Mouse (Mus musculus) heart, embryonic 15.5 days (tissue): ENCODE data around the gene Ksr1. TPM values are rescaled to one million over a fixed set of nuclear protein-coding genes. Genes with fewer than 3 reads are reported as not detected.

Experiments used
- ATAC-seq: fragments of 200-750 bp; cut with Nextera tagmentation; replicated peaks from 2 replicates; pipeline ENCODE4 v1.8.0; 2017; ENCODE audit warnings: low read depth, moderate TSS enrichment; ENCODE audit not compliant: insufficient number of reproducible peaks, insufficient read depth, low FRiP score
- H3K27ac ChIP-seq: fragments of 300-500 bp; sonication (generic); 2 replicates; pipeline ENCODE4 v1.5.1; 2015; ENCODE audit warnings: mild to moderate bottlenecking, inconsistent platforms
- H3K27me3 ChIP-seq: fragments of 300-500 bp; sonication (generic); 2 replicates; pipeline ENCODE4 v1.6.1; 2015; ENCODE audit warnings: inconsistent platforms
- H3K36me3 ChIP-seq: fragments of 300-500 bp; sonication (generic); 2 replicates; pipeline ENCODE4 v1.6.1; 2015; ENCODE audit warnings: mild to moderate bottlenecking, inconsistent platforms
- H3K4me1 ChIP-seq: fragments of 300-500 bp; sonication (generic); replicated peaks from 2 replicates; pipeline ENCODE4 v1.6.1; 2015; ENCODE audit warnings: inconsistent platforms
- H3K4me2 ChIP-seq: fragments of 300-500 bp; sonication (generic); 2 replicates; pipeline ENCODE4 v1.6.1; 2015; ENCODE audit warnings: inconsistent platforms, mild to moderate bottlenecking, moderate library complexity
- H3K4me3 ChIP-seq: fragments of 300-500 bp; sonication (generic); 2 replicates; pipeline ENCODE4 v1.5.1; 2015; ENCODE audit warnings: mild to moderate bottlenecking, inconsistent platforms
- H3K9ac ChIP-seq: fragments of 300-500 bp; sonication (generic); 2 replicates; pipeline ENCODE4 v1.6.1; 2015; ENCODE audit warnings: mild to moderate bottlenecking, inconsistent platforms
- H3K9me3 ChIP-seq: fragments of 300-500 bp; sonication (generic); replicated peaks from 2 replicates; pipeline ENCODE4 v1.6.1; 2016; ENCODE audit warnings: inconsistent platforms
- WGBS: fragments of 180-500 bp; shearing (Covaris S2); methylation state at CpG from one replicate; pipeline ENCODE4 v1.1.7; 2015; ENCODE audit warnings: mixed read lengths; 5-methylcytosine and 5-hydroxymethylcytosine counted together
- polyA plus RNA-seq: library from polyadenylated mRNA; unstranded; fragments of >200 nt; fragmentation: Nextera tagmentation; extraction: Ambion mirVana; gene quantifications from 2 replicates; pipeline ENCODE4 v1.2.1, GENCODE M21; 2015

Gene Ksr1
- polyA plus RNA-seq, 1 experiment from 2014 or later, result 3.2 TPM

DNA sequence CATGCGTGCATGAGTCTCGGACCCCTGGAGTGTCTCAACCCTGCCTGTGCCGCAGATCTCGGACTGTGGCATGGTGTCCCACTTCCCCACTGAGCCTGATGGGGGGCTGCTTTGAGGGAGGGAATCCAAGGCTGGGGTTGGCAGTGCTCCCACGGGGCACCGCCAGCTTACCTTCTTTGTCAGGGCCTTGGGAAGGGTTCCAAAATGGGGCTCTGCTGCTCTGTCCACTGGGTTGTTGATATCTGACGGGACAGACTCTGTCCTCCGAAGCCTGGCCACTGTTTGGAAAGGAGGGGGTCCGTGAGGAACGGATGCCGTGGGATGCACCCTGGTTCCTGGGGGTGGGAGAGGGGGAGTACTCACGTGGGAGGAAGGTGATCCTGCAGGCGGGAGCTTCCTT, 109.9 kb downstream of the Ksr1 start:
- ATAC-seq, result no peak
- Histone ChIP-seq H3K36me3 (peaks cover 15% of the 10 kb centered on the region), H3K4me1 (peaks cover 7% of the 10 kb centered on the region; the same call in 1 of the 2 replicates)

DNA sequence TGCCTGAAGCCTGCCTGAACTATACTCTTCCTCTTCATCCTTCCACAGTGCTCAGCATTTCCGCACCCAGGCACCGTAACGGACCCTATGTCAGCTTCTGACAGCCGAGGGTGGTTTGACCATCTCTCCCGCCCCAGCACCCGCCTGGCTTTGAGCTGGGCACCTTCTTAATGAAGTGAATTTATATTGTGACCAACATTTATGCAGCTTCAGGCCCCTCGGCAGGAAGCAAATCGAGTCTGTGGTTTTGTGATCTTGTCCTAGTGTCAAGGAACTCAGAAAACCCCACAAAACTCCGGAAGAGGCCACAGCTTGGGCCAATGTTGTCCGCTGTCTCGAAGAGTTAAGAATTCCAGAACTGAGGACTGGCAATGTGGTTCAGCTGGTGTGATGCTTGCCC, 112.6 kb downstream of the Ksr1 start:
- 85% methylated on average over 11 of the region's 11 CpGs for WGBS
- ATAC-seq, result no peak
- H3K36me3 ChIP-seq, result peaks cover 8% of the 10 kb centered on the region; the same call in 1 of the 2 replicates

More for the DNA sequence above, 109.9 kb downstream of the Ksr1 start:
- 67% methylated on average over 13 of the region's 13 CpGs for WGBS
- H3K9me3 ChIP-seq, result no peaks in the 10 kb centered on the region
- H3K4me2 ChIP-seq, result no peak overlapping the region
- no peak overlapping the region for H3K4me3 ChIP-seq
- H3K27ac ChIP-seq, result no peak overlapping the region
- no peaks in the 10 kb centered on the region for H3K27me3 ChIP-seq
- H3K9ac ChIP-seq, result no peak overlapping the region

GRCm38 (mm10) chr11:79033021-79033420, 113.2 kb downstream of the Ksr1 start:
- Histone ChIP-seq H3K4me2 (no peak overlapping the region), H3K36me3 (peaks cover 10% of the 10 kb centered on the region; the same call in 1 of the 2 replicates), H3K4me3 (no peak overlapping the region), H3K9me3 (no peaks in the 10 kb centered on the region), H3K27me3 (no peaks in the 10 kb centered on the region), H3K9ac (no peak overlapping the region), H3K4me1 (peaks cover 12% of the 10 kb centered on the region), H3K27ac (no peak overlapping the region)
- 80% methylated on average over 12 of the region's 12 CpGs for WGBS
- ATAC-seq, result no peak

More for the DNA sequence above, 112.6 kb downstream of the Ksr1 start:
- Histone ChIP-seq H3K4me2 (no peak overlapping the region), H3K4me3 (no peak overlapping the region), H3K9me3 (no peaks in the 10 kb centered on the region), H3K4me1 (peaks cover 12% of the 10 kb centered on the region), H3K27me3 (no peaks in the 10 kb centered on the region), H3K9ac (no peak overlapping the region), H3K27ac (no peak overlapping the region)

DNA sequence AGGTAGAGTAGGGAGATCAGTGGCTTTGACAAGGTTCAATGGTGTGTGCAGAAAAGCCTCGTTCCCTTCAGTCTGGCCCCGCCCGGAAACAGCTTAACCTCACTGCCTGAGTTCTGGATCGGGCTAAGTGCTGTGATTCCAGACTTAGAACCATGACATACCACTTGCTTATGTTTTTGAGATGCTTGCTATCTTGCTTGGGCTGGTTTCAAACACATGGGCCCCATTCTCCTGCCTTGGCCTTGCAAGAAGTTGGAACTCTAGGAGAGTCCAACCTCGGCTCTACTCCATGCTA, 114.8 kb downstream of the Ksr1 start:
- 63% methylated on average over 5 of the region's 5 CpGs for WGBS
- Histone ChIP-seq H3K27ac (peak overlapping the region; percentile 26; the same call in 1 of the 2 replicates), H3K4me1 (peaks cover 10% of the 10 kb centered on the region), H3K36me3 (peaks cover 24% of the 10 kb centered on the region; the same call in 1 of the 2 replicates), H3K4me2 (no peak overlapping the region), H3K9me3 (no peaks in the 10 kb centered on the region), H3K9ac (no peak overlapping the region), H3K27me3 (no peaks in the 10 kb centered on the region), H3K4me3 (no peak overlapping the region)
- ATAC-seq, result no peak

- H3K4me2 ChIP-seq, result no peak overlapping the region
- 38% methylated on average over 19 of the region's 19 CpGs for WGBS
- ATAC-seq, result no peak; the same call in 1 of the 2 replicates
- H3K4me1 ChIP-seq, result peaks cover 7% of the 10 kb centered on the region
- H3K27me3 ChIP-seq, result no peaks in the 10 kb centered on the region
- H3K9ac ChIP-seq, result no peak overlapping the region
- peak overlapping the region; percentile 53; the same call in 1 of the 2 replicates for H3K27ac ChIP-seq
- no peaks in the 10 kb centered on the region for H3K9me3 ChIP-seq
- no peak overlapping the region for H3K4me3 ChIP-seq
- H3K36me3 ChIP-seq, result peaks cover 25% of the 10 kb centered on the region; the same call in 1 of the 2 replicates
Measured at GRCm38 (mm10) chr11:79030570-79031451, 115.4 kb downstream of the Ksr1 start.

GRCm38 (mm10) chr11:79023751-79024150, 122.5 kb downstream of the Ksr1 start:
- Histone ChIP-seq H3K4me3 (no peak overlapping the region), H3K27ac (peak overlapping the region; percentile 72), H3K36me3 (peaks cover 36% of the 10 kb centered on the region), H3K4me1 (peaks cover 23% of the 10 kb centered on the region), H3K4me2 (peak overlapping the region; percentile 26; the same call in 1 of the 2 replicates), H3K27me3 (no peaks in the 10 kb centered on the region), H3K9ac (no peak overlapping the region), H3K9me3 (no peaks in the 10 kb centered on the region)
- ATAC-seq, result no peak
- 69% methylated on average over 6 of the region's 6 CpGs for WGBS

- H3K27me3 ChIP-seq, result no peaks in the 10 kb centered on the region
- WGBS, result 36% methylated on average over 7 of the region's 7 CpGs
- H3K36me3 ChIP-seq, result peaks cover 40% of the 10 kb centered on the region
- peaks cover 23% of the 10 kb centered on the region for H3K4me1 ChIP-seq
- peak overlapping the region; percentile 72 for H3K27ac ChIP-seq
- H3K9ac ChIP-seq, result no peak overlapping the region
- no peaks in the 10 kb centered on the region for H3K9me3 ChIP-seq
- peak; percentile 61 for ATAC-seq
- peak overlapping the region; percentile 26; the same call in 1 of the 2 replicates for H3K4me2 ChIP-seq
- H3K4me3 ChIP-seq, result no peak overlapping the region
Measured at GRCm38 (mm10) chr11:79023342-79023741, 122.9 kb downstream of the Ksr1 start.

- Histone ChIP-seq H3K9me3 (no peaks in the 10 kb centered on the region), H3K36me3 (peaks cover 42% of the 10 kb centered on the region), H3K4me3 (no peak overlapping the region), H3K4me1 (peaks cover 23% of the 10 kb centered on the region), H3K27ac (peak overlapping the region; percentile 72), H3K9ac (no peak overlapping the region), H3K4me2 (peak overlapping the region; percentile 26; the same call in 1 of the 2 replicates), H3K27me3 (no peaks in the 10 kb centered on the region)
- ATAC-seq, result no peak
- WGBS, result 73% methylated on average over 4 of the region's 4 CpGs
Measured at GRCm38 (mm10) chr11:79022836-79023235, 123.4 kb downstream of the Ksr1 start.

GRCm38 (mm10) chr11:79020535-79021045, 125.6 kb downstream of the Ksr1 start:
- peaks cover 28% of the 10 kb centered on the region for H3K36me3 ChIP-seq
- no peak overlapping the region for H3K27ac ChIP-seq
- 70% methylated on average over 21 of the region's 21 CpGs for WGBS

DNA sequence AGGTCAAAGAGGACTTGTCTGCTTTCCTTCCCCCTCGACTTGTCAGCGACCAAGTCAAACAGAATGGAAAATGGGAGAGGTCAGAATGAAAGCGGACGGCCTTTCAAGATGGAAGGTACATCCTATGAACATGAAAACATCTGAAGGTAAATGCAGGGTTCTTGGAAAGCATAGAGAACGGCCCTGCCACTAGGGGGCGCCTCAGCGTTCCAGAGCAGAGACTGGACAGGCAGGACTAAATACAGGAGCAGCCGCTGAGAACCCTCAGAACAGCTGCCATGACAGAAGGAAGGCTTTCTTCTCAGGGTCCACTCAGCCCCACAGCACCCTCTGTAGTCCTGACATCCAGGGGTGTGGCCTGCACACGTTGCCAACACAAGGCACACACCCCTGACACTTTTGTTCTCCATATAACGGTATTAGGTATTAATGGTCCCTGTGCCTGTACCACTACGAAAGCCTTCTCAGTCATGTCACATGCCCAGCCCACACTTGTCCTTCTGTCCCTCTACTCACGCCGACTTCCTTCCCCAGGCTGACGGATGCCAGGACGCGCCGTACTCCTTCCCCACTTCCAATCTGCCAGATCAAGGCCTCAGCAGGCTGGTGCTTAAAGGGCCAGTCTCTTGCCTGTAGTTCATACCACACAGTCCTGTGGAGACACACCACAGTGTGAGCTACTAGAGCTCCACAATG, 126.2 kb downstream of the Ksr1 start:
- Histone ChIP-seq H3K27ac (no peak overlapping the region), H3K36me3 (peaks cover 27% of the 10 kb centered on the region)

More at GRCm38 (mm10) chr11:79020535-79021045, 125.6 kb downstream of the Ksr1 start:
- no peak overlapping the region for H3K4me2 ChIP-seq
- ATAC-seq, result no peak
- H3K27me3 ChIP-seq, result no peaks in the 10 kb centered on the region
- H3K9me3 ChIP-seq, result no peaks in the 10 kb centered on the region
- no peak overlapping the region for H3K4me3 ChIP-seq
- H3K9ac ChIP-seq, result no peak overlapping the region
- peaks cover 30% of the 10 kb centered on the region for H3K4me1 ChIP-seq

More for the DNA sequence above, 126.2 kb downstream of the Ksr1 start:
- H3K4me1 ChIP-seq, result peaks cover 34% of the 10 kb centered on the region
- H3K27me3 ChIP-seq, result no peaks in the 10 kb centered on the region
- whole genome bisulfite sequencing, result 74% methylated on average over 17 of the region's 17 CpGs
- H3K4me3 ChIP-seq, result no peak overlapping the region
- H3K9ac ChIP-seq, result no peak overlapping the region
- ATAC-seq, result no peak
- no peak overlapping the region for H3K4me2 ChIP-seq
- H3K9me3 ChIP-seq, result no peaks in the 10 kb centered on the region
